Mouse (Mus musculus): Measurements from ENCODE around the gene Olfr45.
"Not testable (repeated sequence)": the region's sequence is repeated elsewhere in the genome, so short reads cannot be mapped to it uniquely, and the experiment has no call there.

The Olfr45 gene

DNA sequence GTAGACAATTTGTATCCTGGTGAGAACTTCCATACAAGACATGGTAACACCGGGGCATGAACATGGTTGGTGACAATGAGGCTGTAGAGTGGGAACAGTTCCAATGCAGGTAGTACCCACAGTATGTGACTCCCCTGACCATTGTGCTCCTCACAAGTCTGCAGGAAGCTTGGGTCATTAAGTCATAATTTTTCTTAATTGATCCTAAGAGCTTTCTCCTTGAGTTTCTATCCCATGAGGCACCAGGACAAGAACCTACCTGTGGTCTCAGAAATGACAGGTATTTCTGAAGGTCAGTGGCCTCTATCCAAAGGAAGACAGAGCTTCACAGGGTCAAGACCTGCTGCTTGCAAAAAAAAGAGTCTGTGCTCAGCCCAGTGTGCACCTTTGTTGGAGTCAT lies at the start of gene Olfr45:
Gene Olfr45, plus strand, starts transcription at position 301 of the 400 bp plus-strand sequence.
- no peak for DNase-seq

GRCm38 (mm10) chr7:140646152-140646551 lies 35.6 kb upstream of the Olfr45 start, which contains the start of gene Olfr53:
Gene Olfr53, plus strand, starts transcription at chr7:140646452.
- DNase-seq, result no peak

DNA sequence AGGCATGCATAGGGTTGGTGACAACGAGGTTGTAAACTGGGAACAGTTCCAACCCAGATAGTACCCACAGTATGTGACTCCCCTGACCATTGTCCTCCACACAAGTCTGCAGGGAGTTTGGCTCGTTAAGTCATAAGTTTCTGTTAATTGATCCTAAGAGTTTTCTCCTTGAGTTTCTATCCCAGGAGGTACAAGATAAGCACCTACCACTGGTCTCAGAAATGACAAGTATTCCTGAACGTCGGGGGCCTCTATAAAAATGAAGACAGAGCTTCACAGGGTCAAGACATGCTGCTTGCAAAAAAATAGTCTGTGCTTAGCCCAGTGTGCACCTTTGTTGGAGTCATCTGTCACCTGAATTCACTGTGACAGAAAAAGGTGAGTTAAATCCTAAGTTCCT lies 22.1 kb upstream of the Olfr45 start, which contains the start of gene Olfr539:
Gene Olfr539, plus strand, starts transcription at position 301 of the 400 bp plus-strand sequence.
- no peak for DNase-seq

GRCm38 (mm10) chr7:140670693-140671092 lies 11.1 kb upstream of the Olfr45 start:
- not testable (repeated sequence) for DNase-seq

- DNase-seq, result no peak
Measured at GRCm38 (mm10) chr7:140675863-140676262, 5.9 kb upstream of the Olfr45 start.

- not testable (repeated sequence) for DNase-seq
Measured at GRCm38 (mm10) chr7:140679591-140679990, 2.2 kb upstream of the Olfr45 start.

DNA sequence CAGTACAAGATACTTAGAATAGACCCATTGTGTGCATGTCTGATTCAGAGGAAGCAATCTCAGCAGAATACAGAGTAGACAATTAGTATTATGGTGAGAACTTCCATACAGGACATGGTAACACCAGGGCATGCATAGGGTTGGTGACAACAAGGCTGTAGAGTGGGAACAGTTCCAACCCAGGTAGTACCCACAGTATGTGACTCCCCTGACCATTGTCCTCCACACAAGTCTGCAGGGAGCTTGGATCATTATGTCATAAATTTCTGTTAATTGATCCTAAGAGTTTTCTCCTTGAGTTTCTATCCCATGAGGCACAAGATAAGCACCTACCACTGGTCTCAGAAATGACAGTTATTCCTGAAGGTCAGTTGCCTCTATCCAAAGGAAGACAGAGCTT lies 15.2 kb downstream of the Olfr45 start, which contains the start of gene Olfr541:
Gene Olfr541, plus strand, starts transcription at position 301 of the 400 bp plus-strand sequence.
- no peak for DNase-seq

GRCm38 (mm10) chr7:140706348-140706747 lies 24.6 kb downstream of the Olfr45 start:
- DNase-seq, result no peak

- DNase-seq, result no peak
Measured at GRCm38 (mm10) chr7:140707536-140708284, 26.0 kb downstream of the Olfr45 start.

GRCm38 (mm10) chr7:140717155-140718055 lies 35.7 kb downstream of the Olfr45 start:
- DNase-seq, result no peak

- no peak for DNase-seq
Measured at GRCm38 (mm10) chr7:140721095-140721494, 39.3 kb downstream of the Olfr45 start.

- DNase-seq, result no peak
Measured at GRCm38 (mm10) chr7:140725558-140725957, 43.8 kb downstream of the Olfr45 start.

- no peak for DNase-seq
Measured at GRCm38 (mm10) chr7:140733162-140733561, 51.4 kb downstream of the Olfr45 start.
